Mouse (Mus musculus) cerebellum, postnatal 36 days (tissue): ENCODE measurements around the gene Ccdc149.

Experiments
- DNase-seq, 2 experiments: peaks; one replicate each; pipeline ENCODE4 v3.0.0; 2021 to 2022; ENCODE audit warnings: mixed read lengths in 2 of 2

The Ccdc149 gene

GRCm38 (mm10) chr5:52367866-52368840, 103.2 kb downstream of the Ccdc149 start:
- peak; percentile 12 to 27 for DNase-seq

- no peak for DNase-seq
Measured at GRCm38 (mm10) chr5:52366661-52367060, 104.7 kb downstream of the Ccdc149 start.

DNA sequence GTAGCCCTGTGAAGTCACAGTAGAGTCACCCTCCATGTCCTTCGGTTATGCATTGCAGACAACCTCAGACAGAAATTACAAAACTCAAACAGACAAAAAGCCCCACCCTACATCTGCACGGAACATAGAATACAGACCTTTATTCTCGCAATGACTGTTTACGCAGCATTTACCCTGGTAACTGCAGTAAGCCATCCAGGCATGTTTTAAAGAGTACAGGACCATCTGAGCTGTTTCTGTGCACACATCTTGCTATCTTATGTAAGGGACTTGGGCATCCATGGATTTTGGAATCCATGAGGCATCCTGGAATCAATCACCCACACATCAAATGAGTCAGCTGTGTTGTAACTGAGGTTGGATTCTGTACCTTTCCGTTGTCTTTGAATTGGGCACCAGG, 105.4 kb downstream of the Ccdc149 start:
- no peak for DNase-seq

DNA sequence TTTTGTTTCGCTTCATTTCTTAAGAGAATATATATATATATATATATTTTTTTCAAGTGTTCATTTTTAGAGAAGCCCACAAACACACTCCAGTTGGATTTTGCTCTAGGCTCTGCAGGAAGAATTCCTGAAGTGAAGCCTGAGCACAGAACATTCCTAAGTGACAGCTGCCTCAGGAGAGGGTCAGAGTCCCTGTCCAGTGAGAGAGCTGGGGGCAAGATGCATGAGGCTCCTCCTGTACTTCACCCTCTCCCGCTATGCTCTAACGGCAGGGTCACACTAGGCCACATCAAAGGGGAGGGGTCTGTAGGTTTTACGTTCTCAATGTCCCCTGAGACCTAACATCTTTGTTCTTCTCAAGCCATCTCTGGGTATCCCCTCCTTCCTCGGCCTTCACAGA, 106.8 kb downstream of the Ccdc149 start:
- no peak for DNase-seq

DNA sequence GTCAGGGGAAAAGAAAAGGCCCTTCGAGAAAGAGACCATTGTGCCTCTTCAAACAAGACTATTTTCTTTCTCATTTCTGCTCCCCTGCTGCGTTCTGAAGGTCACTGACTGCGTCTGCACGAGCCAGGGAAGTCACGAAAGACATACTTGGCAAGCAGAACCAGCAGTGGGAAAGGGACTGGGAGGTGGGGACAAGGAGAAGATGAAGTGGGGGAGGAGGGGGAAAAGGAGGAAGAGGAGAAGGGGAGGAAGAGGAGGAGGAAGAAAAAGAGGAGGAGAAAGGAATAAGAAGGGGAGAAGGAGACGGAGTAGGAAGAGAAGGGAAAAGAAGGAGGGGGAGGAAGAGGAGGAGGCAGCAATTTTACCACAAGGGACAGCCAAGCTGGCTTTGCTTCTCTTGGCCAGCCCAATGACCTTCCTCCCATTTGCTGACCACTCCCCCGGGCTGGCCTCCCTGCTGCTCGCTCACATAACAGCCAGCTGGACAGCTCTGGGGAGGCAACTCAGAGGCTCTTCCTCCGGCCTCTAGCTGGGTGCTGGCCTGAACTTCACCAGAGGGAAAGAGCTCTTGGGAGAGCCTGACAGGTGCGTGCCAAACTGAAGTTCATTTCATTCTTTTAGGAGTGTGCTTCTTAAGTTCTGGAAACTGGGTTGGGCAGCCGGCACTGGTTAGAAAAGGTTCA, 107.7 kb downstream of the Ccdc149 start, which contains the start of gene Sod3:
Gene Sod3, plus strand, starts transcription at position 324 of the 683 bp plus-strand sequence.
- DNase-seq = peak; percentile 6 to 34

DNA sequence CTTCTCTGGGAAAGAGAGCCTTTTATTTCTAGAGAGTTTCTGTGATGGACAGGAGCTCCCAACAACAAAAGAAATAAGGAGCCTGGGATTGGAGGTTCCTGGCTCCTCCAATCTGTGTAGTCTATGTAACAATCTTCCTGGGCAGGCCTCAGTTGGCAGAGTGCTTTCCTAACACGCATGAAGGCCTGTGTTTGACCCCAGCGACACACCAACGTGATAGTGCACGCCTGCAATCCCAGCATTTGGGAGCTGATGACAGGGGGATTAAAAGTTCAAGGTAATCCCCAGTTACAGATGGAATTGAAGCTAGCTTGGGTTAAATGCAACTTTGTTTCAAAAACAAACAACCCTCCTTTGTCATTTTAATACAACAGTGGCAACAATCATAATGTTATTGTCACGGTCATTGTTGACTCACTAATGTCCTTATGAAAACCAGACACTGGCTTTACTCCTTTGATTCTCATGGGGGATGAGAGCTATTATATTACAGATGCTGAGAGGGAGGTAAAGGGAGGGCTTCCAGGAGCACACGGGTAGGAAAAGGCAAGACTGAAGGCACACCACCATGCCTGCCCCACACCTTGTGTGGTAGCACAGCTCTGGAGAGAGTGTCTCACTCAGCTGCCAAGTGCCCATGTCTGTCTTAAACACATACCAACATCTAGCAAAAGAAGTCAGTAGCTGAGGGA, 108.4 kb downstream of the Ccdc149 start:
- no peak for DNase-seq

DNA sequence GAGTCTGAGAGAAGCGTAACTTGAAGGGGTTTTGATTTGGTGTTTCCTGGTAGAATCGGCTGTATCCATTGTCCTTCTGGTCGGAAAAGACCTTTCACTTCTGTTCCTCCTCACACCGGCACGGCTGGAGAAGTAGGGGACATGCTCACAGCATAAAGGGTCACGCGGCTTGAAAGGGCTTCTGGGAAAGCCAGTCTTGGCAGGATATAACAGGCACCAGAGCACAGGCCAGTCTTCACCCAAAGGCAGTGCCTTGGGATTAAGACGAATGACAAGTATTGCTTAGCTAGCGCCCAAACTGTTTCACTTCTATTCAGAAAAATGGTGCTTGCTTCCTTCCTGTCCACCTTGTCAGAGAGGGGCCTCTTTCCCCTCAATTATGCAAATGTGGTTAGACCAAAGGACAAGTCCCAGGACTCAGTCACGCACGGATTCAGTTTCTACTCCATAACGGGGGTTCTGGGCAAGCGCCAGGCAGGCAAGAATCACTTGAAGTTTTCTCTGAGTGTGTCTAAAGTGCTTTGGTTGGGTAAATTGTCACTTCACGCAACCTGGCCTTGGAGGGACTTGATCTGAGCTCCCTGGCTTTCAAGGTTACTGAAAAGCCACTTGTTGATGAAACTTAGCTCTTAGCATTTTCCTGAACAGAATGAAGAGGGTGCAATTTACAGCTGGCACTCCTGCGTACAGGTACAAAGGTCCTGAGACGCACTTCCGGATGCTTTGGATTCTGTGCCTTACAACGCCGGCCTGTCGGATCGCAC, 110.9 kb downstream of the Ccdc149 start:
- peak in 1 of 2 experiments; percentile 5 for DNase-seq

DNA sequence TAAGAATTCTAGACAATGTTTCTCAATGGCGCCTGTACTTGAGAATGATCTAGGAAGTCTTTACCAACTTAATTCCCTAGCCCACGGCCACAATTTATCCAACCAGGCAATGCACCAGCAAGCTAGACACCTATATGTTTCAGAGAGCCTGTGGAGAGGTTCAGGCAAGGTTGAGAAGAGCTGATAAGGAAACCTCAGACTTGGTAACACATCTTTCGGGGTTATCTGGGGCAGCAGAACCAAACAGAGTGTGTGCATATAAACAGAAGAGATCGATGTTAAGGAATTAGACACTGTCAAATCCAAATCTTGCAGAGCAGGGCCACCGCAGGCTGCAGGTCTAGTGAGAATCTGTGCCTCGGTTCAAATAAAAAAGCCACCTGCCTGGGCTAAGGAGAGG, 113.2 kb downstream of the Ccdc149 start:
- no peak for DNase-seq

GRCm38 (mm10) chr5:52357175-52357754, 114.1 kb downstream of the Ccdc149 start:
- DNase-seq = no peak

GRCm38 (mm10) chr5:52355612-52356011, 115.7 kb downstream of the Ccdc149 start:
- DNase-seq = no peak

DNA sequence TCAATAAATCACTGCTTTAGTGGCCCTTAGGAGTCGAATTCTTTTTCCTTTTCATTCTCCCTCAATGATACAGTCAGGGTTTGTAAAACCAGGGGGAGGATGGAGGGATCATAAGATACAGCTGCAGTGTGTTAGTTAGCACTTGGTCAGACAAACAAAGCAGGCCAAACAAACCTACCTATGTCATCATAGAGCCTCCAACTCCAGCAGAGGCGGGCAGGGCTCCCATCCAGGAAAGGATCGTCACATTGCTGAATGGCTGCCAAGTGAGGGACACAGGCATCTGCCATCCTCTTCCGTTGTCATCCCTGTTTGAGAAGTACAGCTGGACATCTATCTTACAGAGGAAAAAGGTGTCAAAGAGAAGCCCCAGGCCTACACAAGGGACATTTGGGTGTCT, 116.9 kb downstream of the Ccdc149 start:
- DNase-seq = peak in 1 of 2 experiments; percentile 20

DNA sequence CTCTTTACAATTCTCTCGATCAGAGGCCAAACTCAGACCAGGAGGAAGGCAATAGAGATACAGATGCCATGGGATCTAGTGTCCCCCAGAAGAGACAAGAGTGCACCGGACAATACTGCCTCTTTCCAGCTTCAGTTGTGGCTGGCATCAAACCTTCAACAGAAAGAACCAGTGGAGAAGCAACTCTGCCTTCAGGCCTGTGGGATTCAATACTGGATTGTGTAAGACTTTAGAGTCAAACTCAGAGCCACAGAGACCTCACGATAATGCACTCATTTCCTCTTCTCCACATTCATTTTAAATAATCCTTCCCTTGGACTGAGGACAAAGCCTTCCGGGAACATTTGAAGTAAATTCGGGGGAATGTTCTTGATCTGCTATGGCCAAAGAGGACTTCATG, 118.6 kb downstream of the Ccdc149 start:
- DNase-seq = no peak

GRCm38 (mm10) chr5:52351561-52351960, 119.8 kb downstream of the Ccdc149 start:
- no peak for DNase-seq

DNA sequence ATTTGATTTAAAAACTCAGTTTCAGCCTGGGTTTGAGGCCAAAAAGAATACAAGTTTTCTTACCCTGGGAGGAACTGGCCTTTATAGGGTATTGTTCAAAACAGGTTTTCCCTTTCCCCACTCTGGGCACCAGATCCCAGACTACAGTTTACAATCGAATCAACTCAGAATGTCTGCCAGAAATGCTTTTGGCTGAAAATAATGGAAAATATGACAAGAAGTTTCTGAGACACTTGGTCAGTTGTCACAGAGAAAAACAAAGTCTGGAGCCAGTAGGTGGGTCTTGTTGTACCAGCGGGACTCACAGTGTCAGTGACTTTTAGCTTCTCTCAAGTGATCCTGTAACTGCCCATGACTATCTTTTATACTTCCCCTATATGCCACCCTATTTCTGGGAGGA, 120.9 kb downstream of the Ccdc149 start:
- DNase-seq = no peak

DNA sequence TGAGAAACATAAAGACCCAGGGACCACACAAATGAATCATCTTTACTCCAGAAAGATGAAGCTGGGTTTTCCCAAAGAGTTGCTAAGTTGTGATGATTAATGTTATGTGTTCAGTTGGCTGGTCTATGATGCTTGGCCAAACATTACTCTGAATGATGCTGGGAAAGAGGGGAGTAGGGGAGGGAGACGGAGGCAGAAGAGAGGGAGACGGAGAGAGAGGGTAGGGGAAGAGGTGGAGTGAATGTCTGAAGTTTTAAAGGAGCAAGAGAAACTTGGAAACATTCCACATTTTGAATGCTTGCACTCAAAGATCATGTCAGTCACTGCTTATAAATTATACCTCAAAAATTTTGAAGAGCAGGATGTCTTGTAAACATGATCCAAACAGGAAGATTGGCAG, 124.4 kb downstream of the Ccdc149 start:
- no peak for DNase-seq

GRCm38 (mm10) chr5:52339134-52339533, 132.2 kb downstream of the Ccdc149 start:
- no peak for DNase-seq

DNA sequence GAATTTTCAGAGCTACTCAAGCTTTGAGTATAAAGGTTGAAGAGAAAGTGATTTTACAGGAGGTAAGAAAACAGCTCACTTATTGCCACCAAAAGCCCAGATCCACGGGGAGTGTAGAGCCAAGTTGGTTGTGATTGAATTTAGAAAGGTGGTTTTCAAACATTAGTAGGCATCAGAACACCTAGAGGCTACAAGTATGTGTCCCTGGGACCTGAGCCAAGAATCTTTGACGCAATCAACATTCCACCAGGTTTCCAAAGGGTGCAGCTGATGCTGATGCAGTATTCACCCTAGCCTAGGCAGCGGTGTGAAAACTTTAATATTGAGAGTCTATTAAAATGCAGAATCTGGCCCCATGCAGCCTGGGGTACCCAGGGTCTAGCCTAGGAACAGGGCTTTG, 135.7 kb downstream of the Ccdc149 start:
- no peak for DNase-seq

- no peak for DNase-seq
Measured at GRCm38 (mm10) chr5:52332120-52332519, 139.2 kb downstream of the Ccdc149 start.
